Mouse (Mus musculus): Measurements from ENCODE around the gene Asb2. TPM values are rescaled to one million over a fixed set of nuclear protein-coding genes. Genes with fewer than 3 reads are reported as not detected.

Asb2 gene
- polyA plus RNA-seq, 1 experiment from 2014 or later: 1.8 TPM

- no peak for DNase-seq (ENCODE audit: low spot score)
- H3K4me1 ChIP-seq (replicated peaks; ENCODE audit: insufficient read depth, low read length): 0 out of 2 replicates have a peak, but pooled peaks cover 5% of the 10 kb centered on the region
- no peaks in the 10 kb centered on the region for H3K36me3 ChIP-seq (ENCODE audit: insufficient read depth, low read length)
- no peaks in the 10 kb centered on the region for H3K27me3 ChIP-seq (ENCODE audit: insufficient read depth, low read length)
- ATAC-seq (replicated peaks; ENCODE audit: low FRiP score, low read depth): no peak
- no peak overlapping the region for H3K4me3 ChIP-seq (replicated peaks; ENCODE audit: low read depth, low read length)
- TF ChIP-seq CTCF (IDR thresholded peaks at IDR 0.05; ENCODE audit: low read depth): no peak
- WGBS: 78% methylated on average over 4 of the region's 4 CpGs
- no peak overlapping the region for H3K4me2 ChIP-seq (ENCODE audit: low read length)
- H3K9me3 ChIP-seq (replicated peaks; ENCODE audit: low read length): no peaks in the 10 kb centered on the region
- no peak overlapping the region for H3K9ac ChIP-seq (ENCODE audit: low read depth, low read length)
- no peak overlapping the region for H3K27ac ChIP-seq
Measured at GRCm38 (mm10) chr12:103389982-103390381, 34.2 kb upstream of the Asb2 start.

- Histone ChIP-seq H3K27me3 (ENCODE audit: insufficient read depth, low read length) (no peaks in the 10 kb centered on the region), H3K4me2 (ENCODE audit: low read length) (peak overlapping the region; percentile 85), H3K4me3 (replicated peaks; ENCODE audit: low read depth, low read length) (peak overlapping the region; percentile 66), H3K4me1 (replicated peaks; ENCODE audit: insufficient read depth, low read length) (0 out of 2 replicates have a peak, but pooled peaks cover 5% of the 10 kb centered on the region), H3K9ac (ENCODE audit: low read depth, low read length) (peak overlapping the region; percentile 74; the same call in 1 of the 2 replicates), H3K27ac (no peak overlapping the region), H3K9me3 (replicated peaks; ENCODE audit: low read length) (no peaks in the 10 kb centered on the region), H3K36me3 (ENCODE audit: insufficient read depth, low read length) (no peaks in the 10 kb centered on the region)
- ATAC-seq (replicated peaks; ENCODE audit: low FRiP score, low read depth): no peak
- no peak for DNase-seq (ENCODE audit: low spot score)
- no peak for TF ChIP-seq CTCF (IDR thresholded peaks at IDR 0.05; ENCODE audit: low read depth)
- WGBS: 90% methylated on average over 2 of the region's 2 CpGs
Measured at GRCm38 (mm10) chr12:103389348-103389727, 33.5 kb upstream of the Asb2 start.

GRCm38 (mm10) chr12:103388505-103389347 is 32.9 kb upstream of the Asb2 start, which contains the start of gene Otub2:
Otub2 (plus strand) TSS chr12:103388682.
- TF ChIP-seq CTCF (IDR thresholded peaks at IDR 0.05; ENCODE audit: low read depth): peak; percentile 7; the same call in 1 of the 2 replicates
- peak; percentile 98 for ATAC-seq (replicated peaks; ENCODE audit: low FRiP score, low read depth)
- DNase-seq (ENCODE audit: low spot score): peak; percentile 98
- Histone ChIP-seq H3K9me3 (replicated peaks; ENCODE audit: low read length) (no peaks in the 10 kb centered on the region), H3K27me3 (ENCODE audit: insufficient read depth, low read length) (no peaks in the 10 kb centered on the region), H3K9ac (ENCODE audit: low read depth, low read length) (peak within 1 kb of the TSS; percentile 74), H3K4me2 (ENCODE audit: low read length) (peak within 1 kb of the TSS; percentile 85), H3K4me3 (replicated peaks; ENCODE audit: low read depth, low read length) (peak within 1 kb of the TSS; percentile 66), H3K4me1 (replicated peaks; ENCODE audit: insufficient read depth, low read length) (0 out of 2 replicates have a peak, but pooled peaks cover 5% of the 10 kb centered on the region), H3K27ac (no peak within 1 kb of the TSS), H3K36me3 (ENCODE audit: insufficient read depth, low read length) (no peaks in the 10 kb centered on the region)
- WGBS: under 1% methylated on average over 57 of the region's 58 CpGs

GRCm38 (mm10) chr12:103380226-103380625 is 24.4 kb upstream of the Asb2 start:
- no peaks in the 10 kb centered on the region for H3K36me3 ChIP-seq (ENCODE audit: insufficient read depth, low read length)
- no peak for ATAC-seq (replicated peaks; ENCODE audit: low FRiP score, low read depth)
- no peak for DNase-seq (ENCODE audit: low spot score)

GRCm38 (mm10) chr12:103376774-103377173 is 21.0 kb upstream of the Asb2 start:
- H3K36me3 ChIP-seq (ENCODE audit: insufficient read depth, low read length): no peaks in the 10 kb centered on the region
- 75% methylated on average over 4 of the region's 4 CpGs for WGBS

More at GRCm38 (mm10) chr12:103380226-103380625, 24.4 kb upstream of the Asb2 start:
- Histone ChIP-seq H3K9me3 (replicated peaks; ENCODE audit: low read length) (no peaks in the 10 kb centered on the region), H3K27me3 (ENCODE audit: insufficient read depth, low read length) (no peaks in the 10 kb centered on the region), H3K4me3 (replicated peaks; ENCODE audit: low read depth, low read length) (no peak overlapping the region), H3K4me1 (replicated peaks; ENCODE audit: insufficient read depth, low read length) (no peaks in the 10 kb centered on the region), H3K27ac (no peak overlapping the region), H3K9ac (ENCODE audit: low read depth, low read length) (no peak overlapping the region), H3K4me2 (ENCODE audit: low read length) (no peak overlapping the region)
- TF ChIP-seq CTCF (IDR thresholded peaks at IDR 0.05; ENCODE audit: low read depth): no peak
- whole genome bisulfite sequencing: 85% methylated on average over 4 of the region's 4 CpGs

GRCm38 (mm10) chr12:103376124-103376523 is 20.3 kb upstream of the Asb2 start:
- ATAC-seq (replicated peaks; ENCODE audit: low FRiP score, low read depth): no peak
- no peak overlapping the region for H3K27ac ChIP-seq
- no peaks in the 10 kb centered on the region for H3K27me3 ChIP-seq (ENCODE audit: insufficient read depth, low read length)
- DNase-seq (ENCODE audit: low spot score): no peak
- H3K9me3 ChIP-seq (replicated peaks; ENCODE audit: low read length): no peaks in the 10 kb centered on the region
- no peak overlapping the region for H3K4me2 ChIP-seq (ENCODE audit: low read length)
- H3K4me1 ChIP-seq (replicated peaks; ENCODE audit: insufficient read depth, low read length): no peaks in the 10 kb centered on the region
- H3K4me3 ChIP-seq (replicated peaks; ENCODE audit: low read depth, low read length): no peak overlapping the region
- WGBS: 62% methylated on average over 5 of the region's 5 CpGs
- no peak for TF ChIP-seq CTCF (IDR thresholded peaks at IDR 0.05; ENCODE audit: low read depth)
- no peaks in the 10 kb centered on the region for H3K36me3 ChIP-seq (ENCODE audit: insufficient read depth, low read length)
- H3K9ac ChIP-seq (ENCODE audit: low read depth, low read length): no peak overlapping the region

More at GRCm38 (mm10) chr12:103376774-103377173, 21.0 kb upstream of the Asb2 start:
- DNase-seq (ENCODE audit: low spot score): no peak
- ATAC-seq (replicated peaks; ENCODE audit: low FRiP score, low read depth): no peak
- Histone ChIP-seq H3K9me3 (replicated peaks; ENCODE audit: low read length) (no peaks in the 10 kb centered on the region), H3K4me1 (replicated peaks; ENCODE audit: insufficient read depth, low read length) (no peaks in the 10 kb centered on the region), H3K9ac (ENCODE audit: low read depth, low read length) (no peak overlapping the region), H3K4me2 (ENCODE audit: low read length) (no peak overlapping the region), H3K4me3 (replicated peaks; ENCODE audit: low read depth, low read length) (no peak overlapping the region), H3K27me3 (ENCODE audit: insufficient read depth, low read length) (no peaks in the 10 kb centered on the region), H3K27ac (no peak overlapping the region)
- TF ChIP-seq CTCF (IDR thresholded peaks at IDR 0.05; ENCODE audit: low read depth): no peak

Measured in kidney, postnatal 0 days (tissue).